Mouse (Mus musculus) lung, embryonic 16.5 days (tissue): ENCODE results near the gene Trpm5. TPM values are rescaled to one million over a fixed set of nuclear protein-coding genes. Genes with fewer than 3 reads are reported as not detected.

Experiments used
- ATAC-seq: fragments of 200-750 bp; cut with Nextera tagmentation; 2 replicates; pipeline ENCODE4 v1.8.0; 2017; ENCODE audit warnings: low read depth, mild to moderate bottlenecking, moderate library complexity
- H3K27ac ChIP-seq: fragments of 300-500 bp; sonication (generic); 2 replicates; pipeline ENCODE4 v1.5.1; 2014; ENCODE audit warnings: mild to moderate bottlenecking, control low read depth, low read length
- H3K27me3 ChIP-seq: fragments of 300-500 bp; sonication (generic); 2 replicates; pipeline ENCODE4 v1.6.1; 2014; ENCODE audit warnings: low read depth, low read length, mixed read lengths; ENCODE audit not compliant: control insufficient read depth, insufficient read depth
- H3K36me3 ChIP-seq: fragments of 300-500 bp; sonication (generic); 2 replicates; pipeline ENCODE4 v1.6.1; 2014; ENCODE audit warnings: low read length; ENCODE audit not compliant: control insufficient read depth, insufficient read depth
- H3K4me1 ChIP-seq: fragments of 300-500 bp; sonication (generic); replicated peaks from 2 replicates; pipeline ENCODE4 v1.6.1; 2014; ENCODE audit warnings: low read length, mixed read lengths; ENCODE audit not compliant: control insufficient read depth, insufficient read depth
- H3K4me2 ChIP-seq: fragments of 300-500 bp; sonication (generic); 2 replicates; pipeline ENCODE4 v1.6.1; 2014; ENCODE audit warnings: low read depth, low read length, control low read depth
- H3K4me3 ChIP-seq: fragments of 300-500 bp; sonication (generic); 2 replicates; pipeline ENCODE4 v1.5.1; 2014; ENCODE audit warnings: mild to moderate bottlenecking, low read length, control low read depth
- H3K9ac ChIP-seq: fragments of 300-500 bp; sonication (generic); 2 replicates; pipeline ENCODE4 v1.6.1; 2014; ENCODE audit warnings: low read length, control low read depth
- H3K9me3 ChIP-seq: fragments of 300-500 bp; sonication (generic); 2 replicates; pipeline ENCODE4 v1.6.1; 2016; ENCODE audit warnings: low read length; ENCODE audit not compliant: control insufficient read depth
- WGBS: fragments of 180-500 bp; shearing (Covaris S2); extraction: QIAGEN DNeasy Blood & Tissue Kit; methylation state at CpG from one replicate; pipeline ENCODE4 v1.1.7; 2014; 5-methylcytosine and 5-hydroxymethylcytosine counted together
- polyA plus RNA-seq: library from polyadenylated mRNA; unstranded; fragments of >200 nt; fragmentation: Nextera tagmentation; extraction: Ambion mirVana; gene quantifications from 2 replicates; pipeline ENCODE4 v1.2.1, GENCODE M21; 2015

The Trpm5 gene
- polyA plus RNA-seq, 1 experiment from 2014 or later, result 4.8 TPM

- Histone ChIP-seq H3K4me3 (no peak overlapping the region), H3K4me2 (peak overlapping the region; percentile 69), H3K9ac (peak overlapping the region; percentile 21; the same call in 1 of the 2 replicates), H3K36me3 (no peaks in the 10 kb centered on the region), H3K27ac (peak overlapping the region; percentile 85), H3K9me3 (no peaks in the 10 kb centered on the region), H3K4me1 (peaks cover 20% of the 10 kb centered on the region), H3K27me3 (peaks cover 38% of the 10 kb centered on the region)
- peak; percentile 58; the same call in 1 of the 2 replicates for ATAC-seq
- 15% methylated on average over 3 of the region's 3 CpGs for WGBS
These were observed 14.7 kb upstream of the Trpm5 start for GRCm38 (mm10) chr7:143108996-143109660.

GRCm38 (mm10) chr7:143108200-143108599 is 13.8 kb upstream of the Trpm5 start:
- no peak overlapping the region for H3K4me3 ChIP-seq
- no peaks in the 10 kb centered on the region for H3K9me3 ChIP-seq
- H3K4me2 ChIP-seq, result peak overlapping the region; percentile 69; the same call in 1 of the 2 replicates
- H3K4me1 ChIP-seq, result peaks cover 20% of the 10 kb centered on the region
- WGBS, result 26% methylated on average over 5 of the region's 5 CpGs
- peaks cover 38% of the 10 kb centered on the region for H3K27me3 ChIP-seq
- H3K27ac ChIP-seq, result peak overlapping the region; percentile 85
- ATAC-seq, result peak; percentile 58
- H3K36me3 ChIP-seq, result no peaks in the 10 kb centered on the region
- H3K9ac ChIP-seq, result no peak overlapping the region; the same call in 1 of the 2 replicates

DNA sequence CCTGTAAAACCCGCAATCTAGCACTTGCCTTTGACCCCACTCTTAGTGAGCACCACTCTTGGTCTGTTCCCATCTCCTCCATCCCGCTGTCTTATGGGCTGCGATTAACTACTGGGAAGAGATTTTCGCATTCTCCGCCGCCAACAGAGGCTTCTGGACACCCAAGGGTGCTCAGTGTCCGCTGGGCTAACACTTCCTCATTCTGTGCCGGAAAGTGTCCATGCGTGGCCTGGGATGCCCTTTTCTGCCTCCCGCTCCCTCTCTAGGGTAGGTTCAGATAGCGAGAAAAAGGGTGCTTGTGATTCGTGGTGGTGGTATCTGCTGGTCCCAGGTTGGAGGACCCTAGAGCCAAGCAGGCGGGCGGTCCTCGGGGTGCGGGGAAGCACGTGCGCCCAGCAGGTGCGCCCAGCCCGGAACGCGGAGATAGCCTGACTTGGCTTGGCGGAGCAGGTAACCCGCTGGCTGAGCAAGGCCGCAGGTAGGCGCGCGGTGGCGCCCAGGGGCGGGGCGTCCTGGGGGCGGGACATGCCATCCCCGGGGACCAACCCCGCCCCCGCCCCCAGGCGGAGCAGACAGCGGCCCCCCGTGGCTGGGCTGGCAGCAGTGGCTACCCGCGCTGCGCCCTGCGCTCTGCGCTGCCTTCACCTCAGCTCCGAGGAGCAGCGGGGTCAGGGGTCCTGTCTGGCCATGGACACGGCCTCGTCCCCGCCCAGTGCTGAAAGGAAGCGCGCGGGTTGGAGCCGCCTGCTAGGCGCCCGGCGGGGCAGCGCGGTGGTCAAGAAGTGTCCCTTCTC is 12.4 kb upstream of the Trpm5 start:
- H3K4me1 ChIP-seq, result peaks cover 19% of the 10 kb centered on the region

GRCm38 (mm10) chr7:143106062-143106461 is 11.6 kb upstream of the Trpm5 start, which contains the start of gene Kcnq1:
TSS of gene Kcnq1 (plus strand) at chr7:143106362.
- Histone ChIP-seq H3K9ac (peak within 1 kb of the TSS; percentile 63), H3K9me3 (no peaks in the 10 kb centered on the region), H3K4me3 (peak within 1 kb of the TSS; percentile 47), H3K27me3 (peaks cover 38% of the 10 kb centered on the region), H3K36me3 (no peaks in the 10 kb centered on the region), H3K4me2 (peak within 1 kb of the TSS; percentile 69), H3K27ac (no peak within 1 kb of the TSS), H3K4me1 (peaks cover 18% of the 10 kb centered on the region)
- WGBS, result 73% methylated on average over 4 of the region's 4 CpGs
- ATAC-seq, result no peak

More for the DNA sequence above, 12.4 kb upstream of the Trpm5 start:
- ATAC-seq, result peak; percentile 68
- Histone ChIP-seq H3K27ac (no peak overlapping the region), H3K36me3 (no peaks in the 10 kb centered on the region), H3K9ac (peak overlapping the region; percentile 63), H3K9me3 (no peaks in the 10 kb centered on the region), H3K4me3 (peak overlapping the region; percentile 47), H3K4me2 (peak overlapping the region; percentile 69), H3K27me3 (peaks cover 38% of the 10 kb centered on the region)
- WGBS, result 5% methylated on average over 56 of the region's 57 CpGs

- Histone ChIP-seq H3K4me2 (no peak overlapping the region), H3K4me3 (no peak overlapping the region), H3K27me3 (peaks cover 38% of the 10 kb centered on the region), H3K27ac (no peak overlapping the region), H3K36me3 (no peaks in the 10 kb centered on the region), H3K9ac (no peak overlapping the region), H3K4me1 (peaks cover 18% of the 10 kb centered on the region), H3K9me3 (no peaks in the 10 kb centered on the region)
- ATAC-seq, result no peak
- WGBS, result 43% methylated on average over 11 of the region's 11 CpGs
These were observed 10.9 kb upstream of the Trpm5 start for GRCm38 (mm10) chr7:143105258-143105897.

- no peak overlapping the region for H3K9ac ChIP-seq
- ATAC-seq, result no peak
- H3K27ac ChIP-seq, result no peak overlapping the region
- H3K36me3 ChIP-seq, result no peaks in the 10 kb centered on the region
- peaks cover 9% of the 10 kb centered on the region for H3K27me3 ChIP-seq
- H3K4me2 ChIP-seq, result no peak overlapping the region
- 45% methylated on average over 4 of the region's 4 CpGs for WGBS
- no peaks in the 10 kb centered on the region for H3K4me1 ChIP-seq
- H3K4me3 ChIP-seq, result no peak overlapping the region
- no peaks in the 10 kb centered on the region for H3K9me3 ChIP-seq
These were observed 6.3 kb upstream of the Trpm5 start for GRCm38 (mm10) chr7:143100759-143101158.

- WGBS, result 53% methylated on average over 1 of the region's 1 CpGs
- no peak overlapping the region for H3K9ac ChIP-seq
- H3K4me2 ChIP-seq, result no peak overlapping the region
- no peak overlapping the region for H3K4me3 ChIP-seq
- no peaks in the 10 kb centered on the region for H3K36me3 ChIP-seq
- no peak overlapping the region for H3K27ac ChIP-seq
- no peaks in the 10 kb centered on the region for H3K9me3 ChIP-seq
- no peaks in the 10 kb centered on the region for H3K27me3 ChIP-seq
- ATAC-seq, result 0 out of 2 replicates have a peak, but pooled peaks have one; percentile 17
- H3K4me1 ChIP-seq, result no peaks in the 10 kb centered on the region
These were observed 1.1 kb upstream of the Trpm5 start for GRCm38 (mm10) chr7:143095554-143095907.

DNA sequence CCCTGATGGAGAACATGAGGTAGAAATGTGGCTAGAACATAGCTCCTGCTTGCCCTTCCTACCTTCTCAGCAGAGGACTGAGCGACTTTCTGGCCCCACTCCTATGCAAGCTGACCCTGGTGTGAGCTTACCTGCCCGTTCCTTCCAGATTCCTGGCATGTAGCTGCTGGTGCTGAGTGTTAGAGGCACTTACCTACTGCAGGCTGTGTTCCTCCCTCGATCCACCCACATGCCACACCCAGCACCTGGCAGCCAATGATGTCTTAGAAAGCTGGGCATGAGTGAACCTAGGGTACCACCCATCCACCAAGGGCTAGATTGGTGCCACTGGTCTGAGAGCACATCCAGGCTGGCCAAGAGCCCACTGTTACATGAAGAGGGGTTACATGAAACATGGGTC is 595 bp downstream of the Trpm5 start:
- Histone ChIP-seq H3K27ac (no peak overlapping the region), H3K9me3 (no peaks in the 10 kb centered on the region), H3K9ac (no peak overlapping the region), H3K4me2 (no peak overlapping the region), H3K27me3 (no peaks in the 10 kb centered on the region), H3K4me1 (no peaks in the 10 kb centered on the region), H3K36me3 (no peaks in the 10 kb centered on the region), H3K4me3 (no peak overlapping the region)
- ATAC-seq, result no peak
- 58% methylated on average over 3 of the region's 3 CpGs for WGBS

- no peaks in the 10 kb centered on the region for H3K9me3 ChIP-seq
- H3K27ac ChIP-seq, result peak overlapping the region; percentile 54; the same call in 1 of the 2 replicates
- no peak overlapping the region for H3K4me2 ChIP-seq
- no peaks in the 10 kb centered on the region for H3K36me3 ChIP-seq
- WGBS, result 35% methylated on average over 4 of the region's 4 CpGs
- 0 out of 2 replicates have a peak overlapping the region, but pooled peaks have one; percentile 19 for H3K9ac ChIP-seq
- no peaks in the 10 kb centered on the region for H3K27me3 ChIP-seq
- no peak overlapping the region for H3K4me3 ChIP-seq
- peak; percentile 78 for ATAC-seq
- H3K4me1 ChIP-seq, result peaks cover 6% of the 10 kb centered on the region; the same call in 1 of the 2 replicates
These were observed 7.3 kb downstream of the Trpm5 start for GRCm38 (mm10) chr7:143087070-143087579.
